Mouse (Mus musculus) intestine, embryonic 16.5 days (tissue): Measurements from ENCODE around the gene Ginm1. TPM values are rescaled to one million over a fixed set of nuclear protein-coding genes. Genes with fewer than 3 reads are reported as not detected.

Experiments
- ATAC-seq: fragments of 200-750 bp; cut with Nextera tagmentation; 2 replicates; pipeline ENCODE4 v1.8.0; 2017; ENCODE audit warnings: moderate TSS enrichment, moderate library complexity
- H3K27ac ChIP-seq: fragments of 300-500 bp; sonication (generic); 2 replicates; pipeline ENCODE4 v1.5.1; 2014; ENCODE audit warnings: mild to moderate bottlenecking, low read length
- H3K27me3 ChIP-seq: fragments of 300-500 bp; sonication (generic); replicated peaks from 2 replicates; pipeline ENCODE4 v1.6.1; 2014; ENCODE audit warnings: low read length, control low read depth, mixed read lengths; ENCODE audit not compliant: control insufficient read depth, insufficient read depth
- H3K36me3 ChIP-seq: fragments of 300-500 bp; sonication (generic); 2 replicates; pipeline ENCODE4 v1.6.1; 2014; ENCODE audit warnings: low read length, control low read depth; ENCODE audit not compliant: control insufficient read depth, insufficient read depth
- H3K4me1 ChIP-seq: fragments of 300-500 bp; sonication (generic); 2 replicates; pipeline ENCODE4 v1.6.1; 2014; ENCODE audit warnings: low read length, control low read depth, mixed read lengths; ENCODE audit not compliant: control insufficient read depth, insufficient read depth
- H3K4me2 ChIP-seq: fragments of 300-500 bp; sonication (generic); 2 replicates; pipeline ENCODE4 v1.6.1; 2014; ENCODE audit warnings: low read depth, low read length, control low read depth
- H3K4me3 ChIP-seq: fragments of 300-500 bp; sonication (generic); 2 replicates; pipeline ENCODE4 v1.5.1; 2014; ENCODE audit warnings: mild to moderate bottlenecking, low read length
- H3K9ac ChIP-seq: fragments of 300-500 bp; sonication (generic); 2 replicates; pipeline ENCODE4 v1.6.1; 2014; ENCODE audit warnings: low read depth, low read length
- H3K9me3 ChIP-seq: fragments of 300-500 bp; sonication (generic); 2 replicates; pipeline ENCODE4 v1.6.1; 2016; ENCODE audit warnings: low read length, control low read depth; ENCODE audit not compliant: control insufficient read depth
- WGBS: fragments of 180-500 bp; shearing (Covaris S2); extraction: QIAGEN DNeasy Blood & Tissue Kit; methylation state at CpG from one replicate; pipeline ENCODE4 v1.1.7; 2014; 5-methylcytosine and 5-hydroxymethylcytosine counted together
- polyA plus RNA-seq: library from polyadenylated mRNA; unstranded; fragments of >200 nt; fragmentation: Nextera tagmentation; extraction: Ambion mirVana; gene quantifications from 2 replicates; pipeline ENCODE4 v1.2.1, GENCODE M21; 2015

Ginm1 gene
- 70.3 and 71.2 TPM in 2 replicates for polyA plus RNA-seq

GRCm38 (mm10) chr10:7792751-7793385, at the start of gene Ginm1, which contains the start of gene Ppil4:
Gene Ginm1 (minus strand): TSS chr10:7792824.
Gene Ppil4 (plus strand): TSS chr10:7792891.
- Histone ChIP-seq H3K9ac (peak within 1 kb of the TSS; percentile 92), H3K9me3 (no peaks in the 10 kb centered on the region), H3K4me1 (peaks cover 13% of the 10 kb centered on the region), H3K36me3 (peaks cover 8% of the 10 kb centered on the region; the same call in 1 of the 2 replicates), H3K4me2 (peak within 1 kb of the TSS; percentile 83), H3K4me3 (peak within 1 kb of the TSS; percentile 94), H3K27ac (peak within 1 kb of the TSS; percentile 63), H3K27me3 (no peaks in the 10 kb centered on the region)
- peak; percentile 91 for ATAC-seq
- WGBS = under 1% methylated on average over 52 of the region's 52 CpGs

- H3K9ac ChIP-seq = no peak overlapping the region
- peak overlapping the region; percentile 22; the same call in 1 of the 2 replicates for H3K4me2 ChIP-seq
- peak; percentile 89 for ATAC-seq
- H3K9me3 ChIP-seq = no peaks in the 10 kb centered on the region
- no peaks in the 10 kb centered on the region for H3K27me3 ChIP-seq
- H3K4me1 ChIP-seq = 0 out of 2 replicates have a peak, but pooled peaks cover 4% of the 10 kb centered on the region
- peak overlapping the region; percentile 23; the same call in 1 of the 2 replicates for H3K27ac ChIP-seq
- 55% methylated on average over 14 of the region's 14 CpGs for WGBS
- no peaks in the 10 kb centered on the region for H3K36me3 ChIP-seq
- no peak overlapping the region for H3K4me3 ChIP-seq
Measured at GRCm38 (mm10) chr10:7841571-7842080, 49.0 kb upstream of the Ginm1 start.

- Histone ChIP-seq H3K4me3 (no peak overlapping the region), H3K27ac (no peak overlapping the region), H3K4me2 (no peak overlapping the region), H3K9ac (no peak overlapping the region), H3K9me3 (no peaks in the 10 kb centered on the region), H3K4me1 (0 out of 2 replicates have a peak, but pooled peaks cover 4% of the 10 kb centered on the region), H3K27me3 (no peaks in the 10 kb centered on the region), H3K36me3 (no peaks in the 10 kb centered on the region)
- ATAC-seq = no peak
- WGBS = 71% methylated on average over 3 of the region's 3 CpGs
Measured at GRCm38 (mm10) chr10:7840785-7841184, 48.2 kb upstream of the Ginm1 start.

GRCm38 (mm10) chr10:7840353-7840733, 47.7 kb upstream of the Ginm1 start:
- WGBS = 79% methylated on average over 2 of the region's 2 CpGs
- no peaks in the 10 kb centered on the region for H3K9me3 ChIP-seq
- 0 out of 2 replicates have a peak, but pooled peaks cover 4% of the 10 kb centered on the region for H3K4me1 ChIP-seq
- ATAC-seq = no peak
- H3K27ac ChIP-seq = no peak overlapping the region
- H3K4me2 ChIP-seq = no peak overlapping the region
- H3K9ac ChIP-seq = no peak overlapping the region
- H3K27me3 ChIP-seq = no peaks in the 10 kb centered on the region
- no peaks in the 10 kb centered on the region for H3K36me3 ChIP-seq
- H3K4me3 ChIP-seq = no peak overlapping the region

- Histone ChIP-seq H3K36me3 (no peaks in the 10 kb centered on the region), H3K27ac (no peak overlapping the region), H3K4me3 (no peak overlapping the region), H3K9me3 (no peaks in the 10 kb centered on the region), H3K4me1 (0 out of 2 replicates have a peak, but pooled peaks cover 4% of the 10 kb centered on the region), H3K4me2 (no peak overlapping the region), H3K9ac (no peak overlapping the region), H3K27me3 (no peaks in the 10 kb centered on the region)
- no peak for ATAC-seq
- 82% methylated on average over 22 of the region's 22 CpGs for WGBS
Measured at GRCm38 (mm10) chr10:7839551-7840352, 47.1 kb upstream of the Ginm1 start.

- Histone ChIP-seq H3K9me3 (no peaks in the 10 kb centered on the region), H3K27me3 (no peaks in the 10 kb centered on the region), H3K36me3 (no peaks in the 10 kb centered on the region), H3K27ac (no peak overlapping the region), H3K4me3 (no peak overlapping the region), H3K9ac (no peak overlapping the region), H3K4me1 (0 out of 2 replicates have a peak, but pooled peaks cover 4% of the 10 kb centered on the region), H3K4me2 (no peak overlapping the region)
- ATAC-seq = no peak
- 80% methylated on average over 5 of the region's 5 CpGs for WGBS
Measured at GRCm38 (mm10) chr10:7838874-7839421, 46.3 kb upstream of the Ginm1 start.

- H3K4me3 ChIP-seq = no peak overlapping the region
- H3K36me3 ChIP-seq = no peaks in the 10 kb centered on the region
- H3K9ac ChIP-seq = no peak overlapping the region
- H3K4me2 ChIP-seq = no peak overlapping the region
- ATAC-seq = no peak
- 84% methylated on average over 8 of the region's 8 CpGs for WGBS
- H3K4me1 ChIP-seq = 0 out of 2 replicates have a peak, but pooled peaks cover 4% of the 10 kb centered on the region
- H3K27ac ChIP-seq = no peak overlapping the region
- no peaks in the 10 kb centered on the region for H3K27me3 ChIP-seq
- no peaks in the 10 kb centered on the region for H3K9me3 ChIP-seq
Measured at GRCm38 (mm10) chr10:7838036-7838435, 45.4 kb upstream of the Ginm1 start.

- Histone ChIP-seq H3K9ac (no peak overlapping the region), H3K27ac (no peak overlapping the region), H3K4me3 (no peak overlapping the region), H3K9me3 (no peaks in the 10 kb centered on the region), H3K4me1 (peaks cover 6% of the 10 kb centered on the region), H3K4me2 (no peak overlapping the region), H3K27me3 (no peaks in the 10 kb centered on the region), H3K36me3 (no peaks in the 10 kb centered on the region)
- no peak for ATAC-seq
- 90% methylated on average over 8 of the region's 8 CpGs for WGBS
Measured at GRCm38 (mm10) chr10:7837446-7837845, 44.8 kb upstream of the Ginm1 start.

GRCm38 (mm10) chr10:7836902-7837301, 44.3 kb upstream of the Ginm1 start:
- no peak for ATAC-seq
- Histone ChIP-seq H3K36me3 (no peaks in the 10 kb centered on the region), H3K9ac (no peak overlapping the region), H3K27ac (no peak overlapping the region), H3K4me1 (peaks cover 9% of the 10 kb centered on the region), H3K9me3 (no peaks in the 10 kb centered on the region), H3K4me3 (no peak overlapping the region), H3K27me3 (no peaks in the 10 kb centered on the region), H3K4me2 (no peak overlapping the region)
- WGBS = 64% methylated on average over 2 of the region's 2 CpGs
